Mouse (Mus musculus) ovary, postnatal 36 days (tissue): Measurements from ENCODE around the gene Gm13178.

Source experiments
- DNase-seq: peaks from one replicate; pipeline ENCODE4 v3.0.0; 2022; ENCODE audit warnings: low spot score, mixed read lengths

Gene Gm13178

GRCm38 (mm10) chr4:144721304-144721703 lies at the start of gene Gm13178:
Gm13178 (minus strand) TSS chr4:144721404.
- no peak for DNase-seq

- DNase-seq: no peak
These were observed 44.5 kb upstream of the Gm13178 start for GRCm38 (mm10) chr4:144765722-144766121.

- DNase-seq: no peak
These were observed 27.9 kb upstream of the Gm13178 start for GRCm38 (mm10) chr4:144749139-144749538.

- no peak for DNase-seq
These were observed 1.5 kb downstream of the Gm13178 start for GRCm38 (mm10) chr4:144719691-144720090.

GRCm38 (mm10) chr4:144718288-144718687 lies 2.9 kb downstream of the Gm13178 start:
- DNase-seq: no peak

- no peak for DNase-seq
These were observed 34.9 kb downstream of the Gm13178 start, which contains the start of gene Gm436 for GRCm38 (mm10) chr4:144686268-144686667. Gm436 (minus strand) TSS chr4:144686368.
